Mouse (Mus musculus) MEL (cell line): ENCODE results near the gene Egf.

Source experiments
- CTCF ChIP-seq, 3 experiments: IDR thresholded peaks in 2 of 3; conservative IDR thresholded peaks in 1 of 3; 2 replicates each; pipeline ENCODE4 v1.5.1; 2011 to 2012; ENCODE audit warnings: low read length in 3 of 3, low read depth in 2 of 3, mild to moderate bottlenecking in 2 of 3, improper control_type of control experiment in 1 of 3, inconsistent platforms in 1 of 3, mixed read lengths in 1 of 3, moderate library complexity in 1 of 3; ENCODE audit not compliant: control insufficient read depth in 1 of 3, insufficient read depth in 1 of 3, poor library complexity in 1 of 3, severe bottlenecking in 1 of 3
- E2F4 ChIP-seq: IDR thresholded peaks from 2 replicates; pipeline ENCODE4 v1.6.1; 2011; ENCODE audit warnings: low read depth, low read length, improper control_type of control experiment, borderline replicate concordance
- EP300 ChIP-seq, 2 experiments: IDR thresholded peaks; 2 replicates each; pipeline ENCODE4 v1.6.1; 2011; ENCODE audit warnings: improper control_type of control experiment in 2 of 2, low read length in 2 of 2, low read depth in 1 of 2, mild to moderate bottlenecking in 1 of 2
- GABPA ChIP-seq: IDR thresholded peaks from 2 replicates; pipeline ENCODE4 v1.6.1; 2012; ENCODE audit warnings: low read depth, mild to moderate bottlenecking, inconsistent platforms, low read length, improper control_type of control experiment, moderate library complexity
- MAFK ChIP-seq: IDR thresholded peaks from 2 replicates; pipeline ENCODE4 v1.6.1; 2011; ENCODE audit warnings: low read depth, mild to moderate bottlenecking, low read length, improper control_type of control experiment, borderline replicate concordance
- MAZ ChIP-seq: IDR thresholded peaks from 2 replicates; pipeline ENCODE4 v1.6.1; 2012; ENCODE audit warnings: low read depth, mild to moderate bottlenecking, inconsistent platforms, low read length, improper control_type of control experiment
- MXI1 ChIP-seq: IDR thresholded peaks from 2 replicates; pipeline ENCODE4 v1.6.1; 2011; ENCODE audit warnings: mild to moderate bottlenecking, low read depth, low read length, improper control_type of control experiment
- POLR2A ChIP-seq, 2 experiments: IDR thresholded peaks; 2 replicates each; pipeline ENCODE4 v1.6.1; 2011 to 2012; ENCODE audit warnings: low read length in 2 of 2, mild to moderate bottlenecking in 2 of 2, control low read depth in 1 of 2, improper control_type of control experiment in 1 of 2, low read depth in 1 of 2, moderate library complexity in 1 of 2; ENCODE audit not compliant: control insufficient read depth in 1 of 2, insufficient read depth in 1 of 2, poor library complexity in 1 of 2
- SIN3A ChIP-seq: IDR thresholded peaks from 2 replicates; pipeline ENCODE4 v1.6.1; 2012; ENCODE audit warnings: low read length, improper control_type of control experiment, inconsistent platforms
- TCF12 ChIP-seq: IDR thresholded peaks from 2 replicates; pipeline ENCODE4 v1.6.1; 2014; ENCODE audit warnings: low read depth, mild to moderate bottlenecking, inconsistent platforms, low read length, improper control_type of control experiment, moderate library complexity
- UBTF ChIP-seq: IDR thresholded peaks from 2 replicates; pipeline ENCODE4 v1.6.1; 2012; ENCODE audit warnings: low read depth, mild to moderate bottlenecking, inconsistent platforms, low read length, improper control_type of control experiment, moderate library complexity, borderline replicate concordance; ENCODE audit not compliant: insufficient read depth
- ZC3H11A ChIP-seq: IDR thresholded peaks from 2 replicates; pipeline ENCODE4 v1.6.1; 2012; ENCODE audit warnings: low read depth, mild to moderate bottlenecking, inconsistent platforms, low read length, improper control_type of control experiment

DNA sequence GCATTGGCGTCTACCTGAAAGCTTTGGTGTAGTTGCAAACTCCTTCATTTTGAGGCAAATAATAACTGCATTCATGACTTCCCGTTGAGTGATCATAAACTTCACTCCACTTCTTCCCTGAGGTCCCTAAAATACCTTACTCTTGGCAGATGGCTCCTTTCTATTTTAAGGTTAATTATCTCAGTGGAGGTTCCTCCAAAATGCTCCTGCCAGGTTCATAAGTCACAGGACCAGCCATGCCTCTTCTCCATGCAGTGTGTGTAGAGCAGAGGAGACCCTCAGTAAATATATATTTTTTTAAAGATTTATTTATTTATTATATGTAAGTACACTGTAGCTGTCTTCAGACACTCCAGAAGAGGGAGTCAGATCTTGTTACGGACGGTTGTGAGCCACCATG lies 11.0 kb upstream of the Egf start:
- TF ChIP-seq MAZ (no peak), TCF12 (no peak), CTCF (IDR thresholded peaks at IDR 0.05 in 2 of 3, conservative IDR thresholded peaks at IDR 0.05 in 1 of 3; ENCODE audit: control insufficient read depth in 1 of 3, insufficient read depth in 1 of 3, low read depth in 2 of 3, low read length in 3 of 3, poor library complexity in 1 of 3, severe bottlenecking in 1 of 3) (no peak), MAFK (no peak), ZC3H11A (no peak), UBTF (no peak), EP300 (IDR thresholded peaks at IDR 0.05; ENCODE audit: low read depth in 1 of 2, low read length in 2 of 2) (no peak), E2F4 (no peak), SIN3A (no peak), GABPA (no peak), POLR2A (IDR thresholded peaks at IDR 0.05; ENCODE audit: control insufficient read depth in 1 of 2, insufficient read depth in 1 of 2, low read depth in 1 of 2, low read length in 2 of 2, poor library complexity in 1 of 2) (no peak), MXI1 (no peak)
